Mouse (Mus musculus): ENCODE results near the gene Cyp4f15. TPM values are rescaled to one million over a fixed set of nuclear protein-coding genes. Genes with fewer than 3 reads are reported as not detected.

Cyp4f15 gene
- polyA plus RNA-seq, 1 experiment: 0.31 TPM

DNA sequence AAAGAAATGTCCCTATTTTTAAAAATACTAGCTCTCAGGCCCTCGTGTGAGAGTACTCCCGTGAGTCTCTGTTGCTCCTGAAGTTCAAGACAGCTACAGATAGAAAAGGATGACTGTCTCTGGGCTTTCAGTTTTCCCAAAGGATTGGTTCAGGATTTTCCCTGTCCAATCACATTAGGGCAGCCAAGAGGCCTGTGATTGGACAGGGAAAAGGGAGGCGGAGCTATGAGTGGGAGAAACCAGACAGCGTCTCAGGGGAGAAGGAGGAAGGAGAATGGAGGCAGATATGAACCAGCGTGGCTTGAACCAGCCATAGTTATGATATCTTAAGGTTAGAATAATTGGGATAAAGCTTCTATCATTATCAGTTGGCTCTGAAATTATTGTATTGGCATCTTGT is 65.2 kb downstream of the Cyp4f15 start:
- 38% methylated on average over 5 of the region's 5 CpGs for WGBS
- DNase-seq (ENCODE audit: low read depth, low spot score): no peak

Other genes with a start within 250 kb of the Cyp4f15 start
- 0.74 and 0.75 TPM in 2 replicates for gene Cyp4f39, start 232.9 kb upstream of the Cyp4f15 start, polyA plus RNA-seq (2012; rRNA removed)
- 2.7 TPM in 2 replicates for gene Cyp4f17, start 179.6 kb upstream of the Cyp4f15 start, polyA plus RNA-seq (2012; rRNA removed)
- 61.9 and 154 TPM in 2 replicates for gene Cyp4f16, start 149.1 kb upstream of the Cyp4f15 start, polyA plus RNA-seq (2012; rRNA removed)
- 0.05 TPM in 1 of 2 replicates, not detected in the other for gene Cyp4f37, start 64.3 kb upstream of the Cyp4f15 start, polyA plus RNA-seq (2012; rRNA removed)
- gene Cyp4f40, start 26.7 kb upstream of the Cyp4f15 start, polyA plus RNA-seq (2012; rRNA removed): 138 and 188 TPM in 2 replicates
- gene Zfp871, start 102.7 kb downstream of the Cyp4f15 start, polyA plus RNA-seq (2012; rRNA removed): 5.3 and 9.4 TPM in 2 replicates
- 0.07 and 0.15 TPM in 2 replicates for gene Zfp811, start 124.3 kb downstream of the Cyp4f15 start, polyA plus RNA-seq (2012; rRNA removed)
- 2.2 and 5.2 TPM in 2 replicates for gene Zfp799, start 144.6 kb downstream of the Cyp4f15 start, polyA plus RNA-seq (2012; rRNA removed)
- 1.1 and 1.2 TPM in 2 replicates for gene Zfp870, start 206.0 kb downstream of the Cyp4f15 start, polyA plus RNA-seq (2012; rRNA removed)
- 541 and 1,297 TPM in 2 replicates for gene Cyp4f14, start 231.7 kb downstream of the Cyp4f15 start, polyA plus RNA-seq (2012; rRNA removed)